14 mouse cellular contexts compared by ENCODE assay signal in the genomic region with DNA sequence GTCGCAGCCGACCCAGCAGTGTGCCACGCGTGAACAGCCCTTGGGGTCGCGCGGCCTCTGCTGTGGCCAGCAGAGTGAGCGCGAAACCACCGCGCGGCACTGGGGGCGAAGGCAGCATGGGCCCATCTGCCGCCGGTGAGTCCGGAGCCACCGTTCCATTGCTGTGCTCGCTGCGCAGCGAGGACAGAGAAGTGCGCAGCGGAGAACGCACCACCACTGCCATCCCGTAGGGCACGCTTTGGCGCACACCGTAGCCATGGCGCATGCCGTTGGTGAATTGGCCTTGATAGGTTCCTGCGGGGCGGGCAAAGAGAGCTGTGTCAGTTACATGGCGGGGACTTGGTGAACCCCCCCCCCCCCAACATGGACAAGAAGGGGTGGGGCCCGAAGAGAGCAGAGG. TPM values are rescaled to one million over a fixed set of nuclear protein-coding genes. Genes with fewer than 3 reads are reported as not detected.
A peak's percentile ranks its signal among the peaks of the same experiment; 100 is the strongest.
DNase-seq lines count a peak whose midpoint lies in the region; ATAC-seq and TF ChIP-seq lines count a peak whose summit lies in the region.
"Had no signal": no experiment of that assay in that cellular context is flagged by ENCODE, and none has a peak within 500 bp of the region (broad histone marks: within the 10 kb centered on the region; RNA-seq: fewer than 3 reads in every experiment).

No protein-coding gene starts in this region.

- 44% methylated on average over 33 of the region's 33 CpGs for WGBS in kidney, embryonic 14.5 days
- WGBS in hindbrain, embryonic 16.5 days, result 35% methylated on average over 33 of the region's 33 CpGs

- H3K9me3 ChIP-seq in kidney, embryonic 14.5 days (ENCODE audit: control insufficient read depth, low read length), result no peaks in the 10 kb centered on the region; the same call in 1 of the 2 replicates
- H3K9me3 ChIP-seq in hindbrain, embryonic 16.5 days (ENCODE audit: control insufficient read depth, low read length), result no peaks in the 10 kb centered on the region

- no peaks in the 10 kb centered on the region for H3K4me1 ChIP-seq in kidney, embryonic 14.5 days (ENCODE audit: control insufficient read depth, insufficient read depth, low read length)
- H3K4me1 ChIP-seq in hindbrain, embryonic 16.5 days (ENCODE audit: control insufficient read depth, insufficient read depth, low read depth, low read length), result no peaks in the 10 kb centered on the region

- H3K27me3 ChIP-seq in kidney, embryonic 14.5 days (ENCODE audit: control insufficient read depth, insufficient read depth, low read length), result peaks cover 25% of the 10 kb centered on the region
- peaks cover 27% of the 10 kb centered on the region for H3K27me3 ChIP-seq in hindbrain, embryonic 16.5 days (replicated peaks; ENCODE audit: control insufficient read depth, insufficient read depth, low read length)

- peak overlapping the region; percentile 28 for H3K4me3 ChIP-seq in gastrocnemius, adult 2 months
- H3K4me3 ChIP-seq in kidney, embryonic 14.5 days (ENCODE audit: low read length), result peak overlapping the region; percentile 16; the same call in 1 of the 2 replicates
- no peak overlapping the region for H3K4me3 ChIP-seq in hindbrain, embryonic 16.5 days (ENCODE audit: low read length)

- ATAC-seq in kidney, embryonic 14.5 days (ENCODE audit: low FRiP score, low TSS enrichment), result no peak
- no peak for ATAC-seq in hindbrain, embryonic 16.5 days
- ATAC-seq: forebrain, embryonic 16.5 days; liver, postnatal 0 days had no signal

- no peak for TF ChIP-seq CTCF in gastrocnemius, adult 2 months (IDR thresholded peaks at IDR 0.05)

- no peaks in the 10 kb centered on the region; the same call in 1 of the 2 replicates for H3K36me3 ChIP-seq in kidney, embryonic 14.5 days (ENCODE audit: control insufficient read depth, insufficient read depth, low read length)
- H3K36me3 ChIP-seq in hindbrain, embryonic 16.5 days (ENCODE audit: control insufficient read depth, insufficient read depth, low read length), result no peaks in the 10 kb centered on the region

- H3K27ac ChIP-seq in gastrocnemius, adult 2 months, result peak overlapping the region; percentile 97
- no peak overlapping the region for H3K27ac ChIP-seq in kidney, embryonic 14.5 days (ENCODE audit: low read depth, low read length)
- H3K27ac ChIP-seq in hindbrain, embryonic 16.5 days (ENCODE audit: low read depth, low read length), result no peak overlapping the region

- no peak overlapping the region for H3K4me2 ChIP-seq in kidney, embryonic 14.5 days (replicated peaks; ENCODE audit: low read depth, low read length)
- H3K4me2 ChIP-seq in hindbrain, embryonic 16.5 days (ENCODE audit: low read length), result peak overlapping the region; percentile 35; the same call in 1 of the 2 replicates

- no peak overlapping the region for H3K9ac ChIP-seq in kidney, embryonic 14.5 days (ENCODE audit: low read depth, low read length)
- no peak overlapping the region for H3K9ac ChIP-seq in hindbrain, embryonic 16.5 days (ENCODE audit: low read depth, low read length)
- H3K9ac ChIP-seq: liver, postnatal 0 days had no signal

- peak; percentile 54 for DNase-seq in gastrocnemius, adult 2 months
- no peak for DNase-seq in gastrocnemius, postnatal 10 days
- no peak for DNase-seq in kidney, postnatal 4 days
- DNase-seq in ES-CJ7 (ENCODE audit: low read depth, low spot score), result peak; percentile 41
- no peak for DNase-seq in cerebellum, postnatal 14 days
- DNase-seq in retina, embryonic 14.5 days (ENCODE audit: low spot score), result no peak
- DNase-seq: adrenal gland, postnatal 10 days; liver, postnatal 0 days; right cerebral cortex, postnatal 4 days had no signal

- intact Hi-C loops in gastrocnemius, adult 2 months (cut with DNase I), result no loop called here

RNA-seq across cellular contexts. Expression of gene Jph2, which starts 21.7 kb away (rescaled TPM):
- total RNA-seq in gastrocnemius, adult 2 months (2021), result 100 to 1,000 TPM; 424 to 437 TPM
- total RNA-seq in gastrocnemius, postnatal 10 days (2021), result 100 to 1,000 TPM; 350 to 362 TPM
- polyA plus RNA-seq in kidney, embryonic 14.5 days (2014; fragmentation: Nextera tagmentation; extraction: Ambion mirVana), result 1.0 and 1.6 TPM in 2 replicates
- 1.0 TPM in 2 replicates for polyA plus RNA-seq in hindbrain, embryonic 16.5 days (2015; fragmentation: Nextera tagmentation; extraction: Ambion mirVana)
- total RNA-seq: hematopoietic stem cell, adult 5-6 weeks; megakaryocyte progenitor cell, adult 5-6 weeks had no signal

RNA-seq across cellular contexts. Expression of gene Oser1, which starts 48.4 kb away (rescaled TPM):
- 10 to 100 TPM; 32.4 to 38.2 TPM for total RNA-seq in gastrocnemius, adult 2 months (2021)
- total RNA-seq in gastrocnemius, postnatal 10 days (2021), result 10 to 100 TPM; 23.6 to 26.5 TPM
- polyA plus RNA-seq in kidney, embryonic 14.5 days (2014; fragmentation: Nextera tagmentation; extraction: Ambion mirVana), result 74.4 and 93.3 TPM in 2 replicates
- 70.6 and 72.2 TPM in 2 replicates for polyA plus RNA-seq in hindbrain, embryonic 16.5 days (2015; fragmentation: Nextera tagmentation; extraction: Ambion mirVana)

Comparison
In these comparisons a context has a peak if more than half of its experiments do, and no peak if none do; other contexts are left out.
1. DNase-seq: peak in gastrocnemius, adult 2 months (single experiment) and ES-CJ7 (single experiment); none in gastrocnemius, postnatal 10 days (single experiment), kidney, postnatal 4 days (0 of 2), cerebellum, postnatal 14 days (0 of 2) and retina, embryonic 14.5 days (single experiment).